Mouse (Mus musculus) fibroblast of lung, adult 2 months (primary cell): ENCODE measurements at regions not wholly inside any gene's neighbourhood (a gene's known extent, or its start where the extent isn't known, plus 50 kb on each side); places are given as distances from the start of the nearest gene placed in this dataset.

Experiments used
- DNase-seq: peaks from one replicate; pipeline ENCODE4 v3.0.0-alpha.2; 2011; ENCODE audit warnings: low read depth

DNA sequence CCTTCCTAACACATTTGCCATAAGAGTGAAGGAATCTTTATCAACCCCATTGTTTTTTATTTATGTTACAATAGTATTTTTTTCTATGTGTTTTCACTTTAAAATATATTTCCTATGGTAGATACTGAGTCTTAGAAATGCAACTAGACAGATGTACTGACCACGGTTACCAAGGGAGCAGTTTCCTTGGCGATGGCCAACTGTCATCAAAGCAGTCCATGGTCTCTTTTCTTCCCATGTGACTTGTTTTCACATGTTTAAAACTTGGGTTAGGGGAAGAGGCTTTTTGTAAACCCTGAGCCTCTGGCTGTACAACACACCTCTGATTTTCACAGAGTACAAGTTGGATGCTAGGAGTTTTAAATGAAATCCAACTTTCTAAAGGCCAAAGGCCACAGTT, 411.9 kb upstream of the Gm765 start:
- no peak for DNase-seq

DNA sequence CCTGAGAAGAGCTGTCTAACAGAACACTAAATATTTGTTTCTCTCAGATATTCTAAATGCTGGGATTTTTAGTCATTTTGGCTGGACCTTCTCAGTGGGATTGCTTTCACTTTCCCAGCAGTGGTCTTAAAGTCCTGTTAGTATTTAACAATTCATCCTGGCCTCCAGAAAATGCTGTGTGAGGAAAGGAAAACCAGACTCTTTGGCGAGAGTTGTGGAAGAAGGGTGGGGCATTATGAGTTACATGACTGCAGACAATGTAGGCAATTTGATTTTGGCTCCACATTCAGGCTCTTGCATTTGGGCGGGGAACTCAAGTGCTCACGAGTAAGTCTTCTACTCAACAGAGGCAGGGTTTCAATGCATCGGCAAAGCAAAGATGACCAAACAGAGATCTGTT, 406.1 kb upstream of the Gm765 start:
- DNase-seq, result no peak

DNA sequence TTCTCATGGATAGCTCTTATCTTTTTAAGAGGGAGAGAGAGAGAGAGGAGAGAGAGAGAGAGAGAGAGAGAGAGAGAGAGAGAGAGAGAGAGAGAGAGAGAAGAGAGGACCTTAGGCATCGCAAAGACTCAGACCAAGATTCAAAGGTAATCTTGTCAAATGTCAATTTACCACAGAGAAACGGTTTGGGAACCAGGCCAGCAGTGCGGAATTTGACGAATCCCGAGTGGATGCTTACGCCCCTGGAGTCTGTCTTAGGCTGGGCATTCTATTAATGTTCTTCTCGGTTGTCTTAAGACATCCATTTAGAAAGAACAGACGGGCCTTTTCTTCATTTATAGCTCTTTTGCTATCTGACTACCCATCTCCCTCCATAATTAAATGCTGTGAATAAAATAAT, 404.4 kb upstream of the Gm765 start:
- DNase-seq, result no peak

DNA sequence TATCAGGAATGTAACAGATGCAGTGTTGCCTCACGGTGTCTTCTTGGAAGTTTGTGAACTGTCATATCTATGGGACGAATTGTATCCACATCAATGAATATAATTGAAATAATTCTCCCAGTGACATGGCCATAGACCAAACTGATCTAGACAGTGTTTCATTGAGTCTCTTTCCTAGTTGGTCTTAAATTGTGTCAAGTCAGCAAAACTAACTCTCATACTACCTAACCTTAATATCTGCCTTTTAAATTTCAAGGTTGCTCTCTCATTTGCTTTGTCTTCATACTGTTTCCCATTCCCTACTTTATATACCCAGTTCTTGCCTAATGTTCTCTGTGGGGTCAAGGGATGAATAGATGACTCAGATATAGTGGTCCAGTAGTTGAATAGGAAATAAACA, 397.9 kb upstream of the Gm765 start:
- DNase-seq, result no peak

DNA sequence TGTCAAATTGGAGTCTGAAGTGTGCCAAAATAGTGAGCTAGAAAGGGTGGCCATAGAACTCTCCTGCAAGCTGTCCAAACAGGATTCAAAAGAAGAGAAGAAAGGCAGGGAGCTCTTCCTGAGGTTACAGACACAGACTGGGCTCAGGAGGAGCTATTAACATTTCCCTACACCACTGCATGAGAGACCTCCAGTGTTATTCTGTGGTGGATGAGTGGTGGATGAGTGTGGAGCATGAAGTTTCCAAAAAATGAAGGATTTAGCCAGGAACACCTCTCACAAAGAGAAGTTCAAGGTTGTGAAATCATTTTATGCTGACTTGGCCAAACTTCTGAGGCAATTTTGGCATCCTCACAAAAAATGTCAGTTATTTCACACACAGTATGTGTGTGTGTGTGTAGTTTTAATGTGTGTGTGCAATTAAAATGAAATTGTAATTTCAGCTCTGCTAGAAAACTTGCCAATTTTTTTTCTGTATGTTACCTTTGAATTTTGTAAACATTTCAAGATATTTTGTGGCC, 388.5 kb upstream of the Gm765 start:
- peak; percentile 43 for DNase-seq

DNA sequence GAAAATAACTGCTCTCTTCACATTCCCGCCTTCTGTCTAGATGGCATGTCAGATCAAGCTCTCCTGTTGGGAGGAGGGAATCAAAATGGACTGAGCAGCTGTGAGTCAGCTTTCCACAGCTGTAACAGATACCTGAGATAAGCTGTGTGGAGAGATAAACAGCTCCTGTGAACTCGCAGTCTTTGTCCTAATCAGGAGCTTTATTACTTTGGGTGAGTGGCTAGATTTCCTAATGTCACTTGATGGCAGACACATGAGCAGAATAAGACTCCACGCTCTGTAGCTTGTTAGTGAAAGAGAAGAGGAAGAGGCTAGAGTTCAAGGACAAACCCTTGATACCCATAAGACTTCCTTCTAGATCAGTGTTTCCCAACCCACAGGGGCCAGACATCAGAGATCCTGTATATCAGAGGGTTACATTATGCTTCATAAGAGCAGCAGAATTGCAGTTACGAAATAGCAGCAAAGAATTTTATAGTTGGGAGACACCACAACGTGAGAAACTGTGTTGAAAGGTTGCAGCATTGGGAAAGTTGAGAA, 384.1 kb upstream of the Gm765 start:
- DNase-seq, result peak; percentile 19

DNA sequence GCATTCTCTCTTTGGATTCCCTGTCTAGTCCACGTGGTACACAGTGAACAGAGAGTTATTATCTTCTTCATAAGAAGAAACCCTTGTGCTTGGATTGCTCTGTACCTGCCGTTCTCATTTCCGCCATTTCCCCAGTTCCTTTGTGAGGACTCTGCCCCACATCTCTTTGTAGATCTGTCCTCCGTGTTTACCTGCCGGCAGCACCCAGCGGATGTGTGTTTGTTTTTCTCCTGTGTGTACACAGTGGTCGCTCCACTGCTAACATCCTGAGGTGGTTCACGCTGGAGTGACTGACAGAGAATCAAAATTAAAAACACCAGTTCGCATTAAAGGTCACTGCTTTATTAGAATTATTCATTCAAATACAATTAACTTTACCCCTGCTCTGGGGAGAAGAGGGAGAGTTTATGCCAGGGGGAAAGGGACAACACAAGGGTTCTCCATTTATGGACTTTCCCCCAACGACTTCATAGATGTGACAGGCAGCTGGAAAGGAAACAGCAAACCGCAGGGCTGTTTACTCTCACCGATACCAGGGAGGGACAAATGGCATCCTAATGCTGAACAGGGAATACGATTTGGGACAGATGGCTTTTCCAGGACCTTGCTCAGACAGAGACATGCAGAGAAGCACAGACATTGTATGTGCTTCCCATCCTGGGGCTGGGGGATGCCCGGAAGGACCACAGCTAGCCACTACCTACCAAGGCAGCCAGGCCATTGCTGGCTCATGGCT, 362.5 kb upstream of the Gm765 start:
- no peak for DNase-seq

DNA sequence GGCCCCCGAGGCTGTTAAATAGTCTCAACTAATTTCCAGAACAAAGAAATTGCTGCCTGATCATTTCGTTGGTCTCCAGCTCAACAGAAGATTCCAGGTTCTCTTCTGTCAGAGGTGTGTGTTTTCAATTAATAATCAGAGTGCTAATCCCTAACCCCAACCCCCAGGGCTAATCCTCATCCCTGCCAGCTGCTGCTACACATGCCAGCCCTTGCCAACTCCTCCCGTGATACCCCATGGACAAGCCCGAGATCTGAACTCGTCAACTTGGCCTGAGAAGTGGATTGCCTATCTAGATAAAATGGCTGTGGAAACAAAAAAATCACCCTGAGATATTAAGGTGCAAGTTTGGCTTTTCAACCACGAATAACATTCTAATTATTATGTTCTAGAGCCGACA, 355.0 kb upstream of the Gm765 start:
- DNase-seq, result no peak

DNA sequence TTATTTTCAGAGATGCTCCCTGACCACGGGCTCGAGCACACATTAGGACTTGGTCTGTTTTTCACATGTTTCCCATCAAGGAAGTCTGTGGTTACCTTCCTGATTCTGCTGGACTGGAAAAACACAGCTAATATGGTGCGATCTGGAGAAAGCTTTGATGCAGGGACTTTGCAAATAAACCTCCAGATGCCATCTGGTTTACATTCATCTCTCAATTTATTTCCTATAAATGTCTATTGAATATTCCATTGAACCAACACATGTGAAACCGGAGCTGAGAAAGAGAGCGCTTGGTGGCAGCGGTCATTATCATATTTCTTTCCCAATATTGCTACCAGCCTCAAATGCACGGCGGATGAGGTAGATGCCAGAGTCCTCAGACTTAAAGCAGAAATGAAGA, 350.9 kb upstream of the Gm765 start:
- no peak for DNase-seq

DNA sequence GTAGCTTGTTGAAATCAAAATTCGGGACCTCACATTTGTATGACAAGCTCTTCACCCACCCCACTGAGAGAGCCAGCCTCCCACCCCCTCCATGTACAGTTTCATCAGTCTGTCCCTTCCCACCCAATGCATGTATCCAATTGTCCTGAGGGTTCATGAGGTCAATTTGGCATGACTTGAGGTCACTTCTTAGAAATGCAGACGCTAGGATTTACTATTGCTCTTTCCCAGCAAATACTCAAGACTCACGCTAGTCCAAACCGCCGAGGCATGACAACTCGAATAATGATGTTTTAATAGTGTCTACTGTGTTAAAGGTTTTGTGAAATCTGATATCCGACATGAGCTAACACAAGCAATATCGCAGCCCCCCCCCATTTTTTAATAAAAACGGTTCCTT, 347.6 kb upstream of the Gm765 start:
- no peak for DNase-seq

DNA sequence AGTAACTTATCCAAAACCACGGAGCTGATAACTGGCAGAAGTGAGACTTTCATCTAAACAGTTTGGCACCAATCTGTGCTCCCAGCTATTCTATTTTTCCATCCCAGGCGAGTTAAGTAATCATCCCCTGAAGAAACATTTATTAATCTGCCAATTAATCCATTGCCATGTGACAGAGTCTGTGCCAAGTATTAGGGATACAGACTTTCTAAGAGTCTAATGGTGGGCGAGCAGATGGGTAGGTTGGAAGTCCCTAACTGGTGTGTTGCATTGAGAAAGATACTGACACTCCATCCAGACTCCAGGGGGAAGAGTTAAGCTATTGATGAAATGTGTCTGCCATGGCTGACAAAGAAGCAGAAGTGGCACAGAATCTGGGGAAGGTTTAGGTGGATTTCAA, 346.8 kb upstream of the Gm765 start:
- DNase-seq, result no peak

DNA sequence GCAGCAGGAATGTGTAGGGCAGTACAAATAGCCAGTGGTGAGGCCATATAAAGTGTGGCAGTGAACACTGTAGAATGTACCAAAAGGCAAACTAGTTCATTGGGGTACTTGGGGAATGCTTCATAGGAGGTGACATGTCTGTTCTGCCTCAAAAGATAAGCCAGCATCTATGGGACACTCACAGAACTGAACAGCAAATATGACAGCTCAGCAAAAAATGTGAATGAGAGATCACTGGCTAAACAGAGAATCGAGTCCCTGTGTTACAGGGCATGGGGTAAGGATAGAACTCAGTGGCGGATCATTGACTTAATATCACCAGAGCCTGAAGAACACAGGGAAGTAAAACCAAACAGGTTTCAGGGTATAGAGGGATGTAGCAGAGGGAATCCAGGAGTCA, 346.1 kb upstream of the Gm765 start:
- no peak for DNase-seq

DNA sequence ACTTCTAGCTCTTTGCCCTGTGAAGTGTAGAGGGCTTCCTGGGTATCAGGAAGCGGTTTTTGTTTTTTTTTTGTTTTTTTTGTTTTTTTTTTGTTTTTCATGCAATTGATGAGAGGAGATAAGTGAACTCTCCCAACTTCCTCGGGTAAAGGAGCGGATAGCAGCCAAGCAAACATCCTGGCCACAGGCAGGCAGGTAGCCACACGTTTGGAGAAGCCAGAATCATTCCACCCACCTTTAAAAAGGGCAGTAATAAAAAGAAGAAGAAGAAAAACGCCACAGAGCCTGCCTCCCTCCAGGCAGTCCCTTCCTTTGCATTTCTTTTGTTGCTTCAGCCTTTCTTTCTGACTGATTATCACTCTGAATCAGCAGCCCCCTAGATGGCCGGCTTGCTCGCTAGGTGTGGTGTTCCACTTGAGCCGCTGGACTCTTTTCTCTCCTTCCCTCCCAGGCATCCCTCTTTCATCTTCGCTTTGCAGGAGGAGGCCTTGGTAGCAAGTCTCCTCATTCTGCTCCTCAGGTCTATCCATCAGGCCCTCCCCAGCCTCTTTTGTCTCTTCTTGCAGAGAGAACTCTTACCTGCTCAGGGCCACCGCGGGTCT, 323.9 kb upstream of the Gm765 start:
- DNase-seq, result no peak

DNA sequence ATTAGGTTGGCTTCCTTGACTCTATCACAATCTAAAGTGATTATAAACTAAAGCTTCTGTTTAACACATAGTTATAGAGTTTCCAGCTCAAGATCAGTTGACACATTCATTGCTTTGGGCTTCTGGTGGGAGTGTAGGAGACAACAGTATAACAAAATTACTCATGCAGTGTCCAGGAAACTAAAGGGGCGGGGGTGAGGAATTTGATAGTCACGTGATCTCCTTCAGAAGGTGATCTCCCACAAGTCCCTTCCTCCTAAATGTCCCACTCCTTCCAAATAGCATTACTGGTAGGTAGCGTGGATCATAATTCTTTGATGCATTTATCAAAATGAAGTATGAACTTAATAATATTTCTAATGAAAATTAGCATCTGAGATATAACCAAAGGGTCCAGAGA, 309.3 kb upstream of the Gm765 start:
- no peak for DNase-seq

DNA sequence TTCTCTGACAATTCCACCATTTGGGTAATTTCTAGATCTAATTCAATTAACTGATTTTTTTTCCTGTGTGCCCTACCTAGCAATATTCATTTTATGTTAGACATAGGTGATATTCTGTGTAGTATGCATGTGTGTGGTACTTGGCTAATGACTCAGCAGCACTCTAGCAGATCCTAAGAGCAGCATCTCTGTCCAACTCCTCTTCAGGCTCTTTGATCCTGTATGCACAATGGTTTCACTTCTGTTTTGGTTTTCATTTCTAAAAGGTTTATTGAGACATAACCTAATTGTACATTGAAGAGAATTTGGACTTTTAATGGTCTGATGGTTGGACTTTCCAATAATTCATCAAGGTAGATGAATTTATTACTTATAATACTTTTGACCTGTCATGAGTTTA, 308.8 kb upstream of the Gm765 start:
- DNase-seq, result no peak

DNA sequence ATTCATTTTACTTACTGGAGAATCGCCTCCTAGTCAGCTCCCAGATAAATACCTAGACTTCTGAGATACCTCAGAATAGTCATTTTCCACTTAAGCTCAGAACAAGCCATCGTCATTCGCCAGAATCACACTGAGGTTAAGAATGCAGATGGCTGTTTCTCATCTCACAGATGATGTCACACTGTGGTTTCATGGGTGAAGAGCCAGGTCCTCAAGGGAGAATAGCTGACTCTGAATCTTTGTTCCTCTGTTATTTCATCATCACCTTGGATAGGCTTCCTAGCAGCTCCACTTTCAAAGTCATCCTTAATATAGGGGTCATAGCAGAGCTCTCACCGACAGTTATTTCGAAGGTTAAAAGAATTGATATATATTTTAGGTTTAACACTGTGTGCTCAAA, 297.8 kb upstream of the Gm765 start:
- DNase-seq, result no peak

DNA sequence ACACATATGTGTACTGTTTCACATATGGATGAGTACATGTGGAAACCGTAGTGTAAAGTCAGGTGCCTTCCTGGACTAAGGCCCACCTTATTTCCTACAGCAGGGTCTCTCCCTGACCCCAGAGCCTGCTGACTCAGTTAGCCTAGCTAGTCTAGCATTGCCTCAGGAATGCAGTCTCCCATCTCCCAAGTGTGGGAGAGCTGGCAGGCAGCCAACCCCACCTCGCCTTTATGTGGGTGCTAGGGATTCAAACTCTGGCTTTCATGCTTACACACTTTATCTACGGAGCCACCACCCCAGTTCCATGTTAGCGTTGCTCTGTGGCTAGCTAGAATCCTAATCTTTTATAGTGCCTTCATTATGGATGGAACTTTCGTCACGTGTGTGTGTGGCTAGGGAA, 293.3 kb upstream of the Gm765 start:
- DNase-seq, result no peak

DNA sequence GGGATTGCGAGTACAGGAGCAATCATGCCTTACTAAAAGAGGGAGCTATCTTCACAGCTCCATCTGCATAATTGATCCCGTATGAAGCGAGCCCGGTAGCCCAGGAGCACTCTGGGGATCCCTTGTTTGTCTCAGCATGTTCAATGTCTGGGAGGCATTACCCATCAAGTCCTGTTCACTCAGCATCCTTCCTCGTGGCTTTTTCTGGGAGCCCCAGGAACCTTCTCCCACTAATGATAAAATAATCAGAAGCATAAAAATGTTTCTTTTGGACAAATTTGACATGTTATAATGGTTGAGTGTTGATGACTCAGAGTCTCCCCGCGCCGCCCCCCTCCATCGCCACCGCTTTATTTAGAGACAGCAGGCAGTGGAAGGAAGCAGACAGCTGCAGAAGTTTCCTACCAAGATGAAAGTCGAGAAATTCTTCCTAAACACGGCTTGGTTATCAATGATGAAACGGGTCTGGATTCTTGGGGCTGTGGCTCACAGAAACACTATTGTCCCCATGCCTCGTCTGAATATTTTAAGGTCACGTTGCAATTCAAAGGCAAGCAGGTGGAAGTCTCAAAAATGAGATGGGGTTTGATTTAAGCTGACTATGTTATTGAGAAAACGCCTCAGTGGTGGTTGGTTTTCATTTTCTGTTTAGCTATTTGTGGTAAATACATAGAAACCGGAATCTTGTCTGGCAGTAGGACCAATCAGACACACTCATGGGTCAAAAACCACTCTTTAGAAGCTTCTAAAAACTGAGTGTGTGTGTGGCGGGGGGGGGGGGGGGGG, 289.9 kb upstream of the Gm765 start:
- DNase-seq, result peak; percentile 13

DNA sequence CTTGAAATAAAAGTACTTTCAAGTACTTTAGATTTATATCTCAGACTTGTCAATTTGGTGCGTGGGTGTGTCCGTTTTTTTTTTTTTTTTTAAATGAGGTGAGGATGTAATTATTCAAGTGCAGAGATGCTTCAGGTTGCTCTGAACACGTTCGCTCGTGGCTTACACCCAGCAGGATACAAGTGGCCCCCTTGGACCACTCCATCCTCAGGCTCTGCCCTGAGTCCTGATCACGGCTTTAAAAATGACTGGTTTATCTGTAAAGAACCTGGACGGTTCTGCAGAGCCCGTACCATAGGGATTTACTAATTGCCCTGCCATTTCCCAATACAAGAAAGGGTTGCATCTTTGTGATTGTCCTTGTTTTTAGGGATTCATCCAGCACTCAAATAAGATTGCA, 288.7 kb upstream of the Gm765 start:
- DNase-seq, result no peak

DNA sequence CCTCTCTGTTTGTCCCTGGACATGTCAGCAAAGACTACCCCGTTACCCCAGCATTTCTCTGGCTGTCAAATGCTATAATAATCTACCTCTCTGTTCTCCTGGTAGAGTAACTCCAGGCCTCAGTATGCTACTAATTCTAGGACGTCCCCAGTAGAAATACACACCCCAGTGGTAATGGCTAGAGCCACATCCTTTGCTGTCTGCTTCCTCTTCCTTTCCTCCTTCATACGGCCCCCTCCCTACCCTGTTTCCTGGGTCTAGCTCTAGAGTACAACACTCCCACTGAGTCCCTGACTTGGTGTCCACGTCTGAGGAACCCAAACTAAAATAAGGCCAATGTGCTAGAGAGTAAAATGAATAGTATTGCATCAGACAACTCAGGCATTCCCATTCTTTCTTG, 287.1 kb upstream of the Gm765 start:
- no peak for DNase-seq

DNA sequence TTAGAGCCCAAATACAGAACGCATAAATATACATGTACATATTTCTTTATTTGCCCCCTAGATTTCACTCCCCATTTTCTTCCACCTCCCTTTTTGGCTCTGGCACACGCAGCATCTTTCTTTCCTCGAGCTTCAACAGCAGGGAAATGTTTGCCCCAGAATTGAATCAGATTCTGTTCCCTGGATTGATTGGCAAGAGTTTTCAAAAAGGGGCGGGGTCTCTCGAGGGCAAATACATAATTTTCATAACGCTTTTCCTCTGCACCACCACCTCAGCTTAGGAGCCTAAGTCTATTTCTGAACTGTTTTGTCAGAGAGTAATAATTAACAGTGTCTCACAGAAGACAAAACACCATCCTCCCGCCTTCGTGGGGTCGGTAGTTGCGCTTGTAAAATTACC, 283.9 kb upstream of the Gm765 start:
- DNase-seq, result no peak

DNA sequence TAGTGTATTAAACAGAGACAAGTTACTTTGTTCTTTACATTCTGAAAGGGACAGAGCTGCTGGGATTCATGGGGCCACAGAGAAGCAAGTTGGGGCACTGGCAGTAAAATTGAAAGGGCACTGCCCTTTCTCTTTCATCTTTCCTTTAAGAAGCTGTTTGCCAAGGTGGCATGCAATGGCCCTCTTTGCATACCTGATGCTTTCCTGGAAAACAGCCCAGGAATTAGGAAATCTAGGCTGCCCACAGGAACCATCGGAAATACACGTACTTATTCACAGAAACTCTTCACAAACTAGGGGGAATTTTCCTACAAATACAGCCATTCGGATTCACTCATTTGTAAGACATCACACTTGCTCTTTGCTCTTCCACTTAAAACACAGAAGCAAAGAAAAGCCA, 278.3 kb upstream of the Gm765 start:
- DNase-seq, result no peak

DNA sequence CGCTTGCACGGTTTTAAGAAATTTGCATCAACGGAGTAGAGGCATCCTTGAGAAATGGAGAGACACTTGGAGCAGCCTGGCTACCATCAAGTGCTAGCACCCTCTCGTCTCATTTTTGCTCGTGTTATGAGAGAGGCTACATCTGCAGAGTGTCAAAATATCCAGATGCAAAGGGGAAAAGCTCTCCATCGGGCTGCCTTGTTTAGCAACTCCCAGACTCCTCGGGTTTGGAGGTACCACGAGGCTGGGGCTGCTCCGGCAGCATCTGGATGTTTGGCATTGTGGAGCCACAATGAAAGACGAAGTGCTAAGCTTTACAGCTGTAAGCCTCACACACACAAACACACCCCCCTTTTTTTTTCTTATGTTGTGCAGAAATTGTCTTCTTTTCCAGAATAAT, 270.5 kb upstream of the Gm765 start:
- DNase-seq, result no peak
